Mouse (Mus musculus): Measurements from ENCODE around the gene Emx1.

The Emx1 gene

DNA sequence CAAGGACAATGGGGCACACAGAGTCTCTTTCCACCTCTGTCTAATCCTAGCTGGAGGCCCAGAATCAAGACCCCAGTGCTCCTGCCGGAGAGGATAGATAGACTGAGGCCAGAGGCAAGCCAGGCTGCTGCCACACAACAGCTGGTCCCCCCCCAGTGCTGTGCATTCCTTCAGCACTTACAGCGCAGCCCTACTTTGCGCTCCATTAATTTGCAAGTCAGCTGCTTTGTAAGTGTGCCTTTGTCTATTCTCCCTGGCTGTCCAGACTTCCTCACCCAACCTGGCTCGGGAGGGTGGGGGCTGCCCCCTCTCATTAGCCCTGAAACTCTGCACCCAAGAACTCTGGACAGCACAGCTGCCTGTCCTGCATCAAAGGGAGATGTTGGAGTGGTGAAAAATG is 44.8 kb downstream of the Emx1 start:
- no peak for DNase-seq

DNA sequence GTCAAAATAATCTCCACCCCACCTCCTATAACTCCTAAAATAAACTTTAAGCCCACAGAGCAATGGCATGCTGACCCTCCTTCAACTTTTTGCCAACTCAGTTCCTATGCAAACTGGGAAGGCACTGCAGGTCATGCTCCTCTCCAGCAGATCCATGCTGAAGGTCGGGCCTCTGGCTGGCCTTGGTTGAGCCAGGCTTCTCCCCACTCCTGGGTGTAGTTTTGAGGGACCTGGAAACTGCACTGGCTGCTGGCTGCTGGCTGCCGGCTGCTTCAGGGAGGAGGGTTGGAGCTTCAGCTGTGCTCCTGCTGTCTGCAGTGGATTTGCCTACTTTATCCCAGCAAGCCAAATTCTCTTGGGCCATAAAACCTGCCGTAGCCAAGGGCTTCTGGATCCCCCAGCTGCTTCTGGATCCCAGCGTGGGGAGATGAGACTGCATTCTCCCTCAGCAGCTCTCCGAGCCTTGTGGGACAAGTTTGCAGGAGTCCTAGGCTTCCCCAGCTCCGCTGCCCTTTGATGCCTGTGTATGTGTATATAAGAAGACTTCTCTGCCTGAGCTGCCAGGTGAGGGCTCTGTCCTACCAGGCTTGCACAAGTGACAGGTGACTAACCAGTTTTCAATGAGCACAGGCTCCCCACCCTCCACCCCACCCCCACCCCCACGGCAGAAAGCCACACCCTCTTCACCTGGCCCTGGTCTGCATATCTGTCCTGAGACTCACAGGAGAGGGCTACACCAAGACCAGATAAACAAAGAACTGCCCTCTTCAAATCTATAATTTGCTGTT is 45.8 kb downstream of the Emx1 start:
- DNase-seq, result no peak

DNA sequence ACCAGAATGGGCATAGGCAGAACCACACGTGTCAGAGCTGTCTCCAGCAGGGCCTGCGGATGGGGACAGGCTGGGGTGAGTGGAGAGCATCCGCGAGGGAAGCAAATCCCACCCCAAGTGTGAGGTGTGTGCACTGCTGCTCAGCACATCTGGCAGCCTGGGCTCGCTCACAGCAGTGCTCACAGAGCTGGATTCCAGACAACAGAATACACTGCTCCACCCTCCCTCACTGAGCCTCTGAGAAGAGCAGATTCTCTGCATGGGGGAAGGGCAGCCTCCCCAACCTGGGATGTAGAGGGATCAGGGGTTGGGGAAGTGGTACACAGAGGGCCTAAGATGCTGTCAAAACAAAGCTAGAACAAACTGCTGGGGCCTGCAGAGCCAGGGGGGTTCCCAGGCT is 47.6 kb downstream of the Emx1 start:
- no peak for DNase-seq

DNA sequence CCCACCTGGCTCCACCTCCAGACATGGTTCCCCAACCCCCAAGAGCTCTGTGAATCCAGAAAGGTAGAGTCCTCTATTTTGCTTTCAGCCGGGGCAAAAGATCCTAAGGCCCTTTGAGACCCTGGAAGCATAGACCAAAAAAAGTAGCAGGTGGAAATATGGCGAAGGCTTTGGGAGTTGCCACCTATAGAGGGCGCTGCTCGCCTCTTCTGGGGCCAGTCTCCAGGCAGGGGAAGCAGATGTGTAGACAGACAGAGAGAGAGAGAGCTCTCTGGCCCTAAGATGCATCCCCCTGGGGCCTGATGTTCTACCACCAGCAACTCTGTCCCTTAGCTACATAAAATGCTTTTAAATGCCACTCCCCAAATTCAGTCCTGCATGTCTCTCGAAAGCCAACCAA is 49.8 kb downstream of the Emx1 start:
- peak; percentile 32 for DNase-seq

DNA sequence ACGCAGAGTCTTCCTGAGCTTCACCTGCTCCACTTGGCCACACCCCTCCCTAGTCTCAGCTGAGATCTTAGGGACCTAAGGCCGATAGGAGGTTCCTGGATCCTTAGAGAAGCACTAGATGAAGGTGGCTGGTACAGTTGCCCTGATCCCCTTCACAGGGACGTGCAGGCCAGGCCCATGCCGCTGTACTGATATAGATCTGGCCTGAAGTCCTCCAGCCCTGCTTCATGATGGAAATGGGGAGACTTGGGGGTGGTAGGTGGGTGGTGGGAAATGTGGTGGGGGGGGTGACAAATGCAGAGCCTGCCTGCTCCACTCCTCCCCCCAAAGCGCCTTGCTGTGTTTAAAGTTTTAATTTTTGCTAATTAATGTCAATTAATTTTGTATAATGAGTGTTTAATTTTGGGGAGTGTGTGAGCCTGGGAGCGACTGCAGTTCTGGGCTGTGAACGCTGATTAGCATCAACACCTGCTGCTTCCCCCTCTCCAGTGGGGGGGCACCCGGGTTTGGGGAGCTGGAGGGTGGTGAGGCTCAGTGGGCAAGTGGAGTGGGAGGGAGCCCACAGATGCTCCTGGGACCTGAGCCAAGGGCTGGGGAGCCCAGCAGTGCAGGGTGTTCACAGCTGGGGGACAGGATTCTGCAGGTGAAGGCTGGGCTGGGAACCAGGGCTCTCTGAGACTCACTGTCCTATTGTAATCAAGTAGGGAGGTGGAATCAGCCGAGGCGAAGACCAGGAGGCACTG is 50.5 kb downstream of the Emx1 start:
- DNase-seq, result peak; percentile 10

DNA sequence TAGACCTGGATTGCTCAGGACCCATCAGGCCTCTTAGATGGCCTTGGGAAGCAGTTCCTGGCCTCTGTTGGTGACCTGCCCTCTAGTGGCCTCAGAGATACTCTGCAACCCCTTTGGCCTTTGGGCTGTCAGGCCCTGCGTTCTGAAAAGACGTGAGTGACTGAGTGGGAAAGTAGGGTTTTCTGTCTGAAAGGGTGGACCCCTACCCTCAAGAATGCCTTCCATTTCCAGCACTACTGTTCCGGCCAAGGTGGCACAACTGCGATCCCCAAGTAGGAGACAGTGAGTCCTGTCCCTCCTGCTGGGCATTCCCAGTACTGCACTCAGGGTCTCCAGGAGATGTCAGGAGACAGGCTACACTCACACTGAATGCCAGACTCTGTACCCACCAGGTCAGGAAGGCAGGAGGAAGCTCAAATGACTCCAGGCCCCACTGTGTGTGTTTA is 51.8 kb downstream of the Emx1 start:
- peak; percentile 57 for DNase-seq

DNA sequence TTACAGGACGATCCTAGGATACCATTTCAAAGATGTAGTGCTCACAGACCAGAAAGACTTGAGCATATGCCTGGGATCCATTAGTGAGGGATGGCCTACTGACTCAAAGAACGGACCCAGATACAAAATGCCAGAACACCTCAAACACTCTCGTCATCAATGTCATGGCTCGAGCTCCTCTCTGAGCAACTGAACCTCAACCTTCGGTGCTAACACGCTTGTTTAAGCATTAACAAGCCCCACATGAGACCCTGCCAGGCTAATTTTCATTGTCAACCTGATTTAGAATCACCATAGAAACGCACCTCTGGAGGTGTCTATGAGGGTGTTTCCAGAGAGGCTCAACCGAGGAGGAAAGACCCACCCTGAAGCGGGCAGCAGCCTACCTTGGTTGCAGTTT is 62.6 kb downstream of the Emx1 start:
- DNase-seq, result no peak

DNA sequence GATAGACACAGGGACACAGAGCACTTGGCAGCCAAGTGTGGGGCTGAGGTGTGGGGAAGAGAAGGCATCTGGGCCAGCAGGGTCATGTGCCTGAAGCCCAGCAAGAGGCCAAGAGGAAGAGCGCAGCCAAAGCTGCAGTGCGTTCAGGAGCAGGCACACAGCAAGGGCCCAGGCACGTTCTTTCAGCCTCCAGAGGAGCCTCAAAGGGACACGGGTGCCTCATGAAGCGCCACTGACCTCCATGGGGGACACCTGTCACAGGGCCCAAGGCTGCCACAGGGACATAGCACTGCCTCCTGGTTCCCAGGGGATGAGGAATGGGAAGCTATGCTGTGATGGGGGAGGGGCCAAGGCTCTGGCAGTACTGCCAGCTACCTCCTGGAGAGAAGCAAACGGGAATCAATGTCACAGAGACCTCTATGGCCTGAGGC is 63.6 kb downstream of the Emx1 start:
- no peak for DNase-seq

DNA sequence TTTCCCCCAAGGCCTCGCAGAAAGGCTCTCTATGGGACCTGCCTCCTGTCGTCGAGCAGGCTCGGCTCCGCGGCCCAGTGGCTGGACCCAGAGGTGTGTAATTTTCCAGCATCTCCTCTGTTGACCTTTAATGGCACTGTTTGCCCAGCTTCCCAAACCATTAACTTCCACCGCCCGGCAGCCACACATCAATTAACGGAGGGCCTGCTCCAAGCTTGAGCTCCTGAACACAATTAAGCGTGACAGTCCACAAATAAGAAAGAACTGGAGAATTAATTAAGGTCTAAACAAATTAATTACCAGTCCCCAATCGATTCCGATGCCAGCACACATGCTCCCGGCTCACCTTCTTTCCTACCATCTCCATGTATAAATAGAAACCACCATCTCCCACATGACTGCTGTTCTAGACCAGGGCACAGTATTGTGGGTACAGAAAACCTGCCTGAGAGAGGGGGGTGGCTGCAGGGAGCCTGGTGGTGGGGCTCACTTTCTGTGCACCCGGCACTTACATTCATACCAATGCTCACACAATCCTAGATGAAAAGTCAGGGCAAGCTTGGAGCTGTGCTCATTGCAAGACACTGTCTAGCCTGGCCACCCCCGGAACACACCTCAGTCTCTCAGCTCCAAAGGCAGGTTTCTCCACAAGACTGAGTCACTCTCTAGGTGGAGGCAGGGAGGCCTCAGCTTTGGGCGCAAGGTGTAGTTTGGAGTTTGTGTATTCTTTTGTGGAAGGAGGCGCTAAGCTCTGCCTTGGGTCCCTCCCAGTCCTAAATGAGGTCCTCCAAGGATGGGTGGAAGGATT is 65.2 kb downstream of the Emx1 start:
- no peak for DNase-seq

DNA sequence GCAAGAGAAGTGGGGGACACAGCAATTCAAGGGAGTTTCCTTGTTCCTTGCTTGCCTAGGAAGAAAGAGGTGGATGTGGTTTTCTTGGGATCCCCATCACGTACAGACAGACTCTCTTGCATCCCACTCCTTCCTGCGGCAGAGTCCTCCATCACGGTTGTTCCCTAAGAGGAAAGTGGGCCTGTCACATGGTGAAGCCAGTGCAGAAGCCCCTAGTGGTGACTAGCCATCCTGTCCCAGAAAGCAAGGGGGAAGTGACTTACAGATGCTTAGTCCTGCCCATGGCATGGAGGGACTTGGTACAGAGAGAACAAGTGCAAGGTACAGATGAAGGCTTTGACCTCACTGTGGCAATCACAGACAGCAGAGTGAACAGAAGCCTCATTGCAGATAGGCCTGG is 66.0 kb downstream of the Emx1 start:
- no peak for DNase-seq
